Mouse (Mus musculus): ENCODE measurements around the gene Sgsm1. TPM values are rescaled to one million over a fixed set of nuclear protein-coding genes. Genes with fewer than 3 reads are reported as not detected.

Gene Sgsm1
- total and polyA plus RNA-seq, 2 experiments from 2014 or later = 27.3 to 52.9 TPM

DNA sequence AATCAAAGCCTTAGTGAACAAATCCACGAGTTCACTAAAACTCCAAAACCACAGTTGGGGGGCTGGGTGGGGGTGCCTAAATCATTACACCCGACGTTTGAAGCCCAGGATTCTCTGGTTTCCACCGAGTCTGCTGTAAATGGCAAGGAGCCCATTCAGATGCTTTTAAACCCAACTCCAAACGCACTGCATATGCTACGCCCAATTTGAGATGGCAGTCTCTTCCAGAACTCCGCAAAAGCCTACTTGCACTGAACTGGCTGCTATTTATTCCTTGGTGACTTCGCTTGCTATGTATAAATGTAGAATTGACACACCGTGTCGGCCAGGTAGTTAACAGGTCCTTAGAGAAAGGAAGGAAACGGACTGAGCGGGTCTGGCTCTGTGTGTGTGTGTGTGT, 115.1 kb downstream of the Sgsm1 start:
- 73% methylated on average over 12 of the region's 12 CpGs for WGBS

GRCm38 (mm10) chr5:113193762-113194161, 116.8 kb downstream of the Sgsm1 start:
- DNase-seq (ENCODE audit: low spot score) (no peak), ATAC-seq (ENCODE audit: low FRiP score) (no peak)
- H3K27ac ChIP-seq (ENCODE audit: low read depth, low read length) = no peak overlapping the region

More for the DNA sequence above, 115.1 kb downstream of the Sgsm1 start:
- Histone ChIP-seq H3K27ac (ENCODE audit: low read depth, low read length) (no peak overlapping the region), H3K4me3 (ENCODE audit: low read depth, low read length) (no peak overlapping the region), H3K27me3 (ENCODE audit: insufficient read depth, low read length) (no peaks in the 10 kb centered on the region), H3K4me1 (ENCODE audit: insufficient read depth, low read length) (peaks cover 10% of the 10 kb centered on the region), H3K9ac (replicated peaks; ENCODE audit: low read length, poor library complexity, severe bottlenecking) (no peak overlapping the region), H3K9me3 (ENCODE audit: low read length) (no peaks in the 10 kb centered on the region), H3K36me3 (ENCODE audit: insufficient read depth, low read length) (no peaks in the 10 kb centered on the region), H3K4me2 (ENCODE audit: low read depth, low read length, poor library complexity, severe bottlenecking) (no peak overlapping the region)
- TF ChIP-seq CTCF (IDR thresholded peaks at IDR 0.05) = no peak
- DNase-seq (ENCODE audit: low spot score) (no peak), ATAC-seq (ENCODE audit: low FRiP score) (no peak)

More at GRCm38 (mm10) chr5:113193762-113194161, 116.8 kb downstream of the Sgsm1 start:
- no peak overlapping the region for H3K9ac ChIP-seq (replicated peaks; ENCODE audit: low read length, poor library complexity, severe bottlenecking)
- TF ChIP-seq CTCF (IDR thresholded peaks at IDR 0.05) = no peak
- 90% methylated on average over 18 of the region's 18 CpGs for WGBS
- H3K9me3 ChIP-seq (ENCODE audit: low read length) = no peaks in the 10 kb centered on the region
- H3K4me3 ChIP-seq (ENCODE audit: low read depth, low read length) = no peak overlapping the region
- no peaks in the 10 kb centered on the region for H3K36me3 ChIP-seq (ENCODE audit: insufficient read depth, low read length)
- H3K4me1 ChIP-seq (ENCODE audit: insufficient read depth, low read length) = peaks cover 10% of the 10 kb centered on the region
- no peaks in the 10 kb centered on the region for H3K27me3 ChIP-seq (ENCODE audit: insufficient read depth, low read length)
- no peak overlapping the region for H3K4me2 ChIP-seq (ENCODE audit: low read depth, low read length, poor library complexity, severe bottlenecking)

Small RNA genes lying within 50 kb of the gene (microRNA-seq; reads per million reads assigned to microRNA genes)
- not detected for gene Mir7229 (ENCODE audit: borderline number of aligned reads)
- not detected for gene Mir7230 (ENCODE audit: borderline number of aligned reads)

Other genes with a start within 250 kb of the Sgsm1 start
- not detected in 2 replicates for gene Crybb2, start 240.7 kb downstream of the Sgsm1 start, total RNA-seq (2014; rRNA removed)
- gene Crybb2, start 240.7 kb downstream of the Sgsm1 start, polyA plus RNA-seq (2015; fragmentation: Nextera tagmentation; extraction: Ambion mirVana) = not detected in 2 replicates
- gene Crybb3, start 229.2 kb downstream of the Sgsm1 start, total RNA-seq (2014; rRNA removed) = 1.4 and 3.0 TPM in 2 replicates
- 2.2 and 3.1 TPM in 2 replicates for gene Crybb3, start 229.2 kb downstream of the Sgsm1 start, polyA plus RNA-seq (2015; fragmentation: Nextera tagmentation; extraction: Ambion mirVana)
- gene 2900026A02Rik, start 89.5 kb downstream of the Sgsm1 start, total RNA-seq (2014; rRNA removed) = 11.7 and 11.8 TPM in 2 replicates
- gene 2900026A02Rik, start 89.5 kb downstream of the Sgsm1 start, polyA plus RNA-seq (2015; fragmentation: Nextera tagmentation; extraction: Ambion mirVana) = 3.3 and 3.8 TPM in 2 replicates
- not detected in 2 replicates for gene Tmem211, start 83.9 kb downstream of the Sgsm1 start, total RNA-seq (2014; rRNA removed)
- gene Tmem211, start 83.9 kb downstream of the Sgsm1 start, polyA plus RNA-seq (2015; fragmentation: Nextera tagmentation; extraction: Ambion mirVana) = not detected in 2 replicates
- gene Aym1, start 46.5 kb upstream of the Sgsm1 start, total RNA-seq (2014; rRNA removed) = not detected in 2 replicates
- gene Aym1, start 46.5 kb upstream of the Sgsm1 start, polyA plus RNA-seq (2015; fragmentation: Nextera tagmentation; extraction: Ambion mirVana) = not detected in 2 replicates
- gene Wscd2, start 179.5 kb upstream of the Sgsm1 start, total RNA-seq (2014; rRNA removed) = 26.4 and 28.8 TPM in 2 replicates
- gene Wscd2, start 179.5 kb upstream of the Sgsm1 start, polyA plus RNA-seq (2015; fragmentation: Nextera tagmentation; extraction: Ambion mirVana) = 11.7 and 13.2 TPM in 2 replicates